In the genomic region with DNA sequence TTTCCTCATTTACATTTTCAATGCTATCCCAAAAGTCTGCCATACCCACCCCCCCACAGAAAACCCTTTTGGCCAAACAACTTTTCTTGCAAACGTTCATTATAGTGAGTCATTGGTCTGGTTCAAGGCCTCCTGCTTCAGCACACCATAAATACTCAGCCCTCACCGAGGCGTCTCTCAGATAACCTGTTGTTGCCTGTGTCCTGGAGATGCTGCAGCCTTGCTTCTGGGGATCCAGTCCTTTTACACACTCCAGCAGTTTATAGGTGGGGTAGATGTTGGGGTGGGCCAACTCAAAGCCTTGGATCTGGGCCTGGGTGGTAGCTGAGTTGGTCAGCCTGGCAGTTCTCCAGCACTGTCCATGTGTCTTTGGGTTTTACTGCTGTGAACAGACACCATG, we compare ENCODE assay signal across 23 mouse cellular contexts. TPM values are rescaled to one million over a fixed set of nuclear protein-coding genes. Genes with fewer than 3 reads are reported as not detected.
"Had no signal": no experiment of that assay in that cellular context is flagged by ENCODE, and none has a peak within 500 bp of the region (broad histone marks: within the 10 kb centered on the region; RNA-seq: fewer than 3 reads in every experiment).

No protein-coding gene starts in this region.

- H3K4me3 ChIP-seq: left cerebral cortex, adult 2 months; liver, embryonic 13.5 days; midbrain, embryonic 12.5 days; myocyte; neural tube, embryonic 13.5 days had no signal

- H3K36me3 ChIP-seq: liver, embryonic 13.5 days; midbrain, embryonic 12.5 days; neural tube, embryonic 13.5 days had no signal

- H3K27ac ChIP-seq: left cerebral cortex, adult 2 months; liver, embryonic 13.5 days; midbrain, embryonic 12.5 days; neural tube, embryonic 13.5 days had no signal

- DNase-seq: kidney, postnatal 10 days; kidney, postnatal 36 days; layer of hippocampus, postnatal 36 days; liver, embryonic 13.5 days; lung, adult 2 months; lung, postnatal 14 days; lung, postnatal 4 days; retina, postnatal 1 day; right cerebral cortex, postnatal 25 days; thymus, adult 18-20 months; thymus, postnatal 36 days had no signal

- ATAC-seq: midbrain, embryonic 16.5 days had no signal

- H3K9ac ChIP-seq: liver, embryonic 13.5 days; midbrain, embryonic 12.5 days; neural tube, embryonic 13.5 days had no signal

- H3K4me2 ChIP-seq: liver, embryonic 13.5 days; midbrain, embryonic 12.5 days; neural tube, embryonic 13.5 days had no signal

- H3K9me3 ChIP-seq: liver, embryonic 13.5 days; midbrain, embryonic 12.5 days; neural tube, embryonic 13.5 days had no signal

- H3K27me3 ChIP-seq: midbrain, embryonic 12.5 days; neural tube, embryonic 13.5 days had no signal

RNA-seq across cellular contexts. Expression of a gene that starts 12.8 kb away (rescaled TPM):
- total RNA-seq: megakaryocyte-erythroid progenitor cell, adult 5-6 weeks; monocyte, adult 5-6 weeks had no signal

RNA-seq across cellular contexts. Expression of a gene that starts 15.1 kb away (rescaled TPM):
- total RNA-seq: layer of hippocampus, postnatal 10 days; left cerebral cortex, postnatal 10 days; monocyte, adult 5-6 weeks had no signal
- polyA plus RNA-seq: kidney, embryonic 14.5 days; liver, adult 2 months; lung, adult 2 months; neural tube, embryonic 13.5 days; small intestine, adult 2 months had no signal
